Mouse (Mus musculus): ENCODE results near the gene Rcor2. TPM values are rescaled to one million over a fixed set of nuclear protein-coding genes. Genes with fewer than 3 reads are reported as not detected.

Gene Rcor2
- total RNA-seq, 1 experiment: 161 TPM

DNA sequence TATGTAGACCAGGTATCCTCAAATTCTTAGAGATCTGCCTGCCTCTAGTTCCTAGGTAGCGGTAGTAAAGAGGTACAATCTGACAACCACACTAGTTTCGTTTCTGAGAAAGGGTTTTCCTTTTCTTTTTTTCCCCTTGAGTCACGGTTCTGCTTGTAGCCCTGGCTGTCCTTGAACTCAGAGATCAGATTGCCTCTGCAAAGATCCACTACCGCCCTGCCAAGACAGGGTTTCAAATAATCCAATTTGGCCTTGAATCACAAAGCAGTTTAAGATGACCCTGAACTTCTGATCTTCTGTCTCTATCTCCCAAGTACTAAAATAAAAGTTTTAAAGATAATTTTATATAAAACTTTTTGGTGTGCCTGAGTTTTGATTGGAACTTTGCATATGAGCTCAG, 50.6 kb downstream of the Rcor2 start:
- in situ Hi-C loops (cut with MboI; ENCODE audit: low sequenced_read_pairs in 2 of 2, unreplicated experiment in 2 of 2): no loop called here
- no peaks in the 10 kb centered on the region for H3K36me3 ChIP-seq (ENCODE audit: control insufficient read depth, insufficient read depth, low read length, poor library complexity, severe bottlenecking)

DNA sequence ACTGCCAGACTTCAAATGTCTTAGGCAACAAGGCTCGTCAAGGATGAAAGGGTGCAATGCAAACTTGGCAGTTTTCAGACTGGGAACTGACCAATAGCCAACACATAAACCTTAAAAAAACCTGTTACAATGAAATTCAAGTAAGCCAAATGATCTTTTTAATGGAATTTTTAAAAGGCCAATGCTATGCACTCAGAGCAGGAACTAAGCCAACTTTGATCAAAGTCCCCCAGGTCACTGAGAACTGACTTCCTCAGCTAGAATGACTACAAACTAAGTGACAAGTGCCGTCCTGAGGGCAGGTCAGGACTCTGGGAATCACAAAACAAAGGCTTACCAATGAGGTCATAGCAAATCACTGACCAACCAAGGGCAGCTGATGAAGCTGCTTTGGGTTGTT, 53.1 kb downstream of the Rcor2 start:
- no peak overlapping the region for H3K9ac ChIP-seq (ENCODE audit: insufficient read depth, low read depth, low read length, poor library complexity, severe bottlenecking)
- H3K36me3 ChIP-seq (ENCODE audit: control insufficient read depth, insufficient read depth, low read length, poor library complexity, severe bottlenecking): no peaks in the 10 kb centered on the region
- no peak for DNase-seq (ENCODE audit: low read depth, low spot score)
- peaks cover 0 to 2% of the 10 kb centered on the region in 2 experiments; a peak in 1 of 4 replicates for H3K4me1 ChIP-seq (ENCODE audit: control insufficient read depth in 2 of 2, insufficient read depth in 2 of 2, low read length in 2 of 2, poor library complexity in 1 of 2)
- H3K27ac ChIP-seq (ENCODE audit: insufficient read depth, low read depth, low read length, poor library complexity, severe bottlenecking): no peak overlapping the region
- H3K4me3 ChIP-seq (ENCODE audit: insufficient read depth in 1 of 2, low read depth in 1 of 2, low read length in 2 of 2, poor library complexity in 1 of 2, severe bottlenecking in 1 of 2): no peak overlapping the region
- in situ Hi-C loops (cut with MboI; ENCODE audit: low sequenced_read_pairs in 2 of 2, unreplicated experiment in 2 of 2): no loop called here
- TF ChIP-seq CHD2 (IDR thresholded peaks at IDR 0.05; ENCODE audit: low read depth, low read length) (no peak), MAFK (IDR thresholded peaks at IDR 0.05; ENCODE audit: insufficient read depth, low read depth, low read length) (no peak), ZC3H11A (IDR thresholded peaks at IDR 0.05; ENCODE audit: borderline replicate concordance, low read depth, low read length) (no peak), HCFC1 (IDR thresholded peaks at IDR 0.05; ENCODE audit: borderline replicate concordance, insufficient read depth, low read length) (no peak), ZNF384 (IDR thresholded peaks at IDR 0.05; ENCODE audit: low read depth, low read length) (no peak)
- no peaks in the 10 kb centered on the region for H3K9me3 ChIP-seq (ENCODE audit: control insufficient read depth, insufficient read depth, low read depth, low read length)

More for the DNA sequence above, 50.6 kb downstream of the Rcor2 start:
- peaks cover 0 to 6% of the 10 kb centered on the region in 2 experiments; a peak in 2 of 4 replicates for H3K4me1 ChIP-seq (ENCODE audit: control insufficient read depth in 2 of 2, insufficient read depth in 2 of 2, low read length in 2 of 2, poor library complexity in 1 of 2)
- H3K27ac ChIP-seq (ENCODE audit: insufficient read depth, low read depth, low read length, poor library complexity, severe bottlenecking): no peak overlapping the region
- H3K9ac ChIP-seq (ENCODE audit: insufficient read depth, low read depth, low read length, poor library complexity, severe bottlenecking): no peak overlapping the region
- no peaks in the 10 kb centered on the region for H3K9me3 ChIP-seq (ENCODE audit: control insufficient read depth, insufficient read depth, low read depth, low read length)
- no peak for TF ChIP-seq ZC3H11A (IDR thresholded peaks at IDR 0.05; ENCODE audit: borderline replicate concordance, low read depth, low read length)
- no peak for TF ChIP-seq MAFK (IDR thresholded peaks at IDR 0.05; ENCODE audit: insufficient read depth, low read depth, low read length)
- TF ChIP-seq ZNF384 (IDR thresholded peaks at IDR 0.05; ENCODE audit: low read depth, low read length): no peak
- no peak for TF ChIP-seq CHD2 (IDR thresholded peaks at IDR 0.05; ENCODE audit: low read depth, low read length)
- no peak for TF ChIP-seq HCFC1 (IDR thresholded peaks at IDR 0.05; ENCODE audit: borderline replicate concordance, insufficient read depth, low read length)
- DNase-seq (ENCODE audit: low read depth, low spot score): no peak
- no peak overlapping the region for H3K4me3 ChIP-seq (ENCODE audit: insufficient read depth in 1 of 2, low read depth in 1 of 2, low read length in 2 of 2, poor library complexity in 1 of 2, severe bottlenecking in 1 of 2)

DNA sequence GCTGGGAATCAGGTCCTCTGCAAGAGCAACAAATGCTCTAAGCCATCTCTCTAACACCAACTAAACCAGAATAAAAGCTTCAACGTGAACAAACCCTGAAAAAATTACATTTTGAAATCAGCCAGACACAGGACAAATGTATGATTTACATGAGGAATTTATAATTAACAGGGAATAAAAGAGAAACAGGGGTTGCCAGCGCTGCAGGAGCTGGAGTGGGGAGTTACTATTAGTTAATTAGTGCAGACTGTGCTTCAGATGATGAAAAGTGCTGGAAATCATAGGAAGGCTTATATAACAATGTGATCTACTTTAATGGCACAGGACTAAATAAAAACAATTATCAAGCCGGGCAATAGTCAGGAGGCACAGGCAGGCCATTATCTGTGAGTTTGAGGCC, 54.3 kb downstream of the Rcor2 start:
- H3K27ac ChIP-seq (ENCODE audit: insufficient read depth, low read depth, low read length, poor library complexity, severe bottlenecking): no peak overlapping the region
- H3K4me3 ChIP-seq (ENCODE audit: insufficient read depth in 1 of 2, low read depth in 1 of 2, low read length in 2 of 2, poor library complexity in 1 of 2, severe bottlenecking in 1 of 2): no peak overlapping the region
- TF ChIP-seq ZNF384 (IDR thresholded peaks at IDR 0.05; ENCODE audit: low read depth, low read length) (no peak), MAFK (IDR thresholded peaks at IDR 0.05; ENCODE audit: insufficient read depth, low read depth, low read length) (no peak), CHD2 (IDR thresholded peaks at IDR 0.05; ENCODE audit: low read depth, low read length) (no peak), ZC3H11A (IDR thresholded peaks at IDR 0.05; ENCODE audit: borderline replicate concordance, low read depth, low read length) (no peak), HCFC1 (IDR thresholded peaks at IDR 0.05; ENCODE audit: borderline replicate concordance, insufficient read depth, low read length) (no peak)
- in situ Hi-C loops (cut with MboI; ENCODE audit: low sequenced_read_pairs in 2 of 2, unreplicated experiment in 2 of 2): no loop called here
- H3K9me3 ChIP-seq (ENCODE audit: control insufficient read depth, insufficient read depth, low read depth, low read length): no peaks in the 10 kb centered on the region
- DNase-seq (ENCODE audit: low read depth, low spot score): no peak
- peaks cover 0 to 2% of the 10 kb centered on the region in 2 experiments; a peak in 1 of 4 replicates for H3K4me1 ChIP-seq (ENCODE audit: control insufficient read depth in 2 of 2, insufficient read depth in 2 of 2, low read length in 2 of 2, poor library complexity in 1 of 2)
- no peak overlapping the region for H3K9ac ChIP-seq (ENCODE audit: insufficient read depth, low read depth, low read length, poor library complexity, severe bottlenecking)
- H3K36me3 ChIP-seq (ENCODE audit: control insufficient read depth, insufficient read depth, low read length, poor library complexity, severe bottlenecking): no peaks in the 10 kb centered on the region; the same call in 1 of the 2 replicates

Other genes with a start within 250 kb of the Rcor2 start
- 2.6 and 3.8 TPM in 2 replicates for gene Fermt3, start 247.9 kb upstream of the Rcor2 start, total RNA-seq (2012; rRNA removed)
- 217 and 280 TPM in 2 replicates for gene Stip1, start 227.4 kb upstream of the Rcor2 start, total RNA-seq (2012; rRNA removed)
- 1.4 and 3.5 TPM in 2 replicates for gene Macrod1, start 210.5 kb upstream of the Rcor2 start, total RNA-seq (2012; rRNA removed)
- 0.36 and 0.48 TPM in 2 replicates for gene Flrt1, start 161.6 kb upstream of the Rcor2 start, total RNA-seq (2012; rRNA removed)
- 117 and 123 TPM in 2 replicates for gene Otub1, start 61.0 kb upstream of the Rcor2 start, total RNA-seq (2012; rRNA removed)
- gene Cox8a, start 49.7 kb upstream of the Rcor2 start, total RNA-seq (2012; rRNA removed): 882 and 1,211 TPM in 2 replicates
- gene Naa40, start 26.1 kb upstream of the Rcor2 start, total RNA-seq (2012; rRNA removed): 50.9 and 56.1 TPM in 2 replicates
- gene Mark2, start 74.5 kb downstream of the Rcor2 start, total RNA-seq (2012; rRNA removed): 44.0 and 47.9 TPM in 2 replicates
- 36.8 and 40.0 TPM in 2 replicates for gene Spindoc, start 115.7 kb downstream of the Rcor2 start, total RNA-seq (2012; rRNA removed)
- gene 2700081O15Rik, start 150.3 kb downstream of the Rcor2 start, total RNA-seq (2012; rRNA removed): 28.3 and 40.4 TPM in 2 replicates
- gene Rtn3, start 216.0 kb downstream of the Rcor2 start, total RNA-seq (2012; rRNA removed): 70.5 and 78.6 TPM in 2 replicates
- 24.9 and 26.6 TPM in 2 replicates for gene Atl3, start 226.7 kb downstream of the Rcor2 start, total RNA-seq (2012; rRNA removed)

Measured in ES-E14 (cell line).